Mouse (Mus musculus): Measurements from ENCODE around the gene Klk1b1. TPM values are rescaled to one million over a fixed set of nuclear protein-coding genes. Genes with fewer than 3 reads are reported as not detected.

Gene Klk1b1
- polyA plus RNA-seq, 1 experiment from 2014 or later: not detected

Other genes starting within 250 kb of the Klk1b1 start
- gene Klk12, start 197.9 kb upstream of the Klk1b1 start, polyA plus RNA-seq (2015; fragmentation: Nextera tagmentation; extraction: Ambion mirVana): not detected in 2 replicates
- 0.41 and 0.75 TPM in 2 replicates for gene Klk11, start 192.1 kb upstream of the Klk1b1 start, polyA plus RNA-seq (2015; fragmentation: Nextera tagmentation; extraction: Ambion mirVana)
- 4.6 and 6.4 TPM in 2 replicates for gene Klk10, start 185.7 kb upstream of the Klk1b1 start, polyA plus RNA-seq (2015; fragmentation: Nextera tagmentation; extraction: Ambion mirVana)
- 0.14 and 0.33 TPM in 2 replicates for gene Klk9, start 174.9 kb upstream of the Klk1b1 start, polyA plus RNA-seq (2015; fragmentation: Nextera tagmentation; extraction: Ambion mirVana)
- gene Klk8, start 169.2 kb upstream of the Klk1b1 start, polyA plus RNA-seq (2015; fragmentation: Nextera tagmentation; extraction: Ambion mirVana): 24.2 TPM in 2 replicates
- not detected in 2 replicates for gene Klk7, start 155.5 kb upstream of the Klk1b1 start, polyA plus RNA-seq (2015; fragmentation: Nextera tagmentation; extraction: Ambion mirVana)
- gene Klk6, start 142.3 kb upstream of the Klk1b1 start, polyA plus RNA-seq (2015; fragmentation: Nextera tagmentation; extraction: Ambion mirVana): not detected in 2 replicates
- not detected in 2 replicates for gene Klk5, start 124.8 kb upstream of the Klk1b1 start, polyA plus RNA-seq (2015; fragmentation: Nextera tagmentation; extraction: Ambion mirVana)
- not detected in 2 replicates for gene Klk4, start 85.6 kb upstream of the Klk1b1 start, polyA plus RNA-seq (2015; fragmentation: Nextera tagmentation; extraction: Ambion mirVana)
- gene Klk15, start 33.0 kb upstream of the Klk1b1 start, polyA plus RNA-seq (2015; fragmentation: Nextera tagmentation; extraction: Ambion mirVana): not detected in 2 replicates
- not detected in 2 replicates for gene Klk1b8, start 16.1 kb upstream of the Klk1b1 start, polyA plus RNA-seq (2015; fragmentation: Nextera tagmentation; extraction: Ambion mirVana)
- not detected in 2 replicates for gene Klk1b9, start 9.3 kb downstream of the Klk1b1 start, polyA plus RNA-seq (2015; fragmentation: Nextera tagmentation; extraction: Ambion mirVana)
- not detected in 2 replicates for gene Klk1b11, start 29.1 kb downstream of the Klk1b1 start, polyA plus RNA-seq (2015; fragmentation: Nextera tagmentation; extraction: Ambion mirVana)
- gene Klk1b26, start 45.4 kb downstream of the Klk1b1 start, polyA plus RNA-seq (2015; fragmentation: Nextera tagmentation; extraction: Ambion mirVana): not detected in 2 replicates
- not detected in 2 replicates for gene Klk1b27, start 85.5 kb downstream of the Klk1b1 start, polyA plus RNA-seq (2015; fragmentation: Nextera tagmentation; extraction: Ambion mirVana)
- not detected in 2 replicates for gene Klk1b21, start 135.6 kb downstream of the Klk1b1 start, polyA plus RNA-seq (2015; fragmentation: Nextera tagmentation; extraction: Ambion mirVana)
- not detected in 2 replicates for gene Klk1b22, start 145.9 kb downstream of the Klk1b1 start, polyA plus RNA-seq (2015; fragmentation: Nextera tagmentation; extraction: Ambion mirVana)
- gene Klk1b16, start 170.0 kb downstream of the Klk1b1 start, polyA plus RNA-seq (2015; fragmentation: Nextera tagmentation; extraction: Ambion mirVana): not detected in 2 replicates
- not detected in 2 replicates for gene Klk1b24, start 221.5 kb downstream of the Klk1b1 start, polyA plus RNA-seq (2015; fragmentation: Nextera tagmentation; extraction: Ambion mirVana)
- not detected in 2 replicates for gene Klk1b3, start 231.4 kb downstream of the Klk1b1 start, polyA plus RNA-seq (2015; fragmentation: Nextera tagmentation; extraction: Ambion mirVana)
- gene Klk1b4, start 240.7 kb downstream of the Klk1b1 start, polyA plus RNA-seq (2015; fragmentation: Nextera tagmentation; extraction: Ambion mirVana): not detected in 2 replicates
- not detected in 2 replicates for gene Klk1b5, start 249.2 kb downstream of the Klk1b1 start, polyA plus RNA-seq (2015; fragmentation: Nextera tagmentation; extraction: Ambion mirVana)

Data from lung, embryonic 16.5 days (tissue).